Mouse (Mus musculus) gonadal fat pad, adult 2 months (tissue): Measurements from ENCODE around the gene D430041D05Rik. TPM values are rescaled to one million over a fixed set of nuclear protein-coding genes. Genes with fewer than 3 reads are reported as not detected.

ENCODE experiments used
- DNase-seq: peaks from one replicate; pipeline ENCODE4 v3.0.0-alpha.2; 2012; ENCODE audit warnings: low read depth
- polyA plus RNA-seq: library from polyadenylated mRNA; depleted of rRNA; stranded (reverse); fragments of >200 nt; gene quantifications from 2 replicates; pipeline ENCODE4 v1.2.3, GENCODE M21; 2012; rRNA removed

The D430041D05Rik gene
- polyA plus RNA-seq: 1.0 and 2.7 TPM in 2 replicates

DNA sequence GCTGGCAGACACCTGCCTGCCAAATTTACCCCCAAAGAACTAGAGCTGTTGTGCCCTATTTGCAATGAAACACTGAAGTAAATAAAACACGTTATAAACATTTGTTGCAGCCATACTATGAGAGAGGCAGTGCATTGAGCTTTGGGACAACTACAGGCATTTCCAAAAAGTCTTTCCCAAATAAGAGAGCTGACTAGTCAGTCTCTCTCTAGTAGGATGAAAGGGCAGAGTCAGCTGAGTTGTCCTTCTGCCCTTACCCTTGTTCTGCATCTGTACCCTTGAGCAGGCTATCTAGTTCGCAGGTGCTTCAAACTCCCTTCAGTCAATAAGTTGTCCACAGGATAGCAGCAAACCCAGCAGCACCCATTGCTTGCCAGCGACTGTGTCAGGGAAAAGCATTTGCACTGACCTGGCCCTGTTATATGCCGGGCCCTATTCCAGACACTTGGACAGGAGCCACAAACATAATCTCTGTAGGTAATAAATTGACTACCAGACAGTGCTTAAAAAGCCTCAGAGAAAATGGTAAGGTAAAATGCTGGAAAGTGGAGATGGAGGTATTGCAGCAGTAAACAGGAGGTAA is at the start of gene D430041D05Rik:
D430041D05Rik (minus strand) TSS at position 51 of the 583 bp plus-strand sequence.
- no peak for DNase-seq

DNA sequence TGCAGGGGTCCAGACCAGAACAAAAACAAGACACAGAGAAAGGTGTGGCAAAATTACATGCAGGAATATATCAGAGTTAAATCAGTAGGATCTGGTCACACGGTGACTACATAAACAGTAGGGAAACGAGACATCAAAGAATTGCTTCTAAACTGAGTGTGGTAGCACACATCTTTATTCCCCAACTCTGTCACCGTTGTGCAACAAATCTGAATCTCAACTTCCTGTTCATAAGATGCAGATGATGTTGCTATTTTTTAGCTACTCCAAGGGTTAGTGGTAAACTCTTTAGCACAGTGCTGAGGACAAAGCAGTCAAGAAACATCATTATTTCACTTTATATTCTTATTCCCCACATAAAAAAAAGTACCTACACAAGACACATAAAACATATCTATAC is 49.2 kb upstream of the D430041D05Rik start:
- no peak for DNase-seq

DNA sequence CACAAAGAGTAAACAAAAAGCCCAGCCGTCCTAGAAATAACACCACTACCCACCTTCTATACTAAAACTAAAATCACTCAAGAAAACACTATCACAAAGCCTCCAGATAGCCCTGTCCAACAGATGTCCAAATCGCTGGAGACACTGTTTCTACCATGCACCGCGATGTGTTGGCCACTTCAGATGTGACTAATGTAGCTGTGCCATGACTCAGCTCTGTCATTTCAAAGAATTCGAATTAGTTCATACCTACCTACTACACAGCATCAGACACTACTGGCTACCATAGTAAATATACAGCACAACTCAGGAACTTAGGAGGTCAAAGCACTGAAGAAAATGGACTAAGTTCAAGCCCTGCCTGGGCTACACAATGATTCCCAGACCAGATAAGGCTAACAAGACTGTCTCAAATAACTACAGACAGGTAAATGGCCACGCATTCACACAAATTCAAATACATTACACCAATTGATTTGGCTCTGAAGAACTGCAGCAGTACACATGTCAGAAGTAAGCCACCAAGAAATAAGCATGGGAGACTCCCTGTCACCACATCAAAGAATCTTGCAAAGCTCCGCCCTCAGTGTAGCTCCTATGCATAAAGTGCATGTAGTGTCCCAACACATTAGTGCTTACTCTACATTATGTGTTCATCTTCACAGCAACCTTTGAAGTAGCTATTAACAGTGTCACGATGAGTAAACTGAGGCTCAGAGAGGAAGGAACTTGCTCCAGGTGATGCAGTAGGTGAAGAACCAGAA is 47.9 kb upstream of the D430041D05Rik start:
- DNase-seq: no peak

DNA sequence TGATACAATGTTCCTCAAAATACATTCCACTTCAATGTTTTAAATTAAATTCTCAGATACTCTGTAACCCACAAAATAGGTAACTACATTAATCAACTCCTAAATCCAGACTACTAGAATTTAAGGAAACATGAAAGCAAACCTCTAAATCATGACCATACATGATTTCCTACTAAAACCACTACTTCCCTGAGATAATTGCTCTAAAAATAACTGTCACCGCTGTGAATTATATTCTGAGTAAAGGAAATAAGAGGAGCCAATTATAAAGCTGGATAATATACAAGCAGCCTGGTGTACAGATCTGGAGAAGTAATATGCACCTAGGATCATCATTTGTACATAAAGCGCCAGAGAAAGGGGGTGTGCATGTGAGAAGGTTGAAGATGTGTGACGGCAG is 46.3 kb upstream of the D430041D05Rik start:
- DNase-seq: no peak

- DNase-seq: no peak
Measured at GRCm38 (mm10) chr2:104450685-104451084, 39.9 kb upstream of the D430041D05Rik start.

- no peak for DNase-seq
Measured at GRCm38 (mm10) chr2:104449191-104449590, 38.4 kb upstream of the D430041D05Rik start.

DNA sequence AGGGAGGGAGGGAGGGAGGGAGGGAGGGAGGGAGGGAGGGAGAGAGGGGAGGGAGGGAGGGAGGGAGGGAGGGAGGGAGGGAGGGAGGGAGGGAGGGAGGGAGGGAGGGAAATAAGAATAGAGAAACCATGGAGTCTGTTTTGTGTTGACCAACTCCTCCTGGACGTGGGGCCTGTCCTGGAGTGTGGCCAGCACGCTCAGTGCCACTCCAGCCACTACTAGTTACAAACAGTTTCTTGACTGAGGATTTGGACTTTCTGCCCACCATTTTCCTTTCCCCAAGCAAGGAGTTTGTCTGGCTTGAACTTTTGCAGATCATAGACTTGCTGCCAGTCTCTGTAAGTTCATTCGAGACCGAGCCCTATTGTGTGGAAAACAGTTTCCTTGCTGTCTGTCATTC is 37.4 kb upstream of the D430041D05Rik start:
- no peak for DNase-seq

DNA sequence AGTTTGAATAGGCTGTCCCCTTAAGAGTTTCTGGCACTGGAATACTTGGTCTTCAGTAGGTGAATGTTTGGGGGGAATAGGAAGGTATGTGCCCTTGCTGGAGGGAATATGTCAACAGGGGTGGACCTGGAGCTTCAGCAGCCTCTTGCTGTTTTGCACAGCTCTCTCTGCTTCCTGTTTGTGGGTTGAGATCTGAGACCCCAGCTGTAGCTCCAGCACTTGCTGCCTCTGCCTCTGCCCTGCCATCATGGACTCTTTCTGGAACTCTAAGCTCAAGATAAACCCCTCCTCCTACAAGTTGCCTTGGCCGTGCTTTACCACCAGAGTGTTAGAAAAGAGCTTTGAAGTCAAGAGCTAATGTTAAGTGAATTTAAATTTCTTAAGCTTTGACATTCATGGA is 35.2 kb upstream of the D430041D05Rik start:
- DNase-seq: no peak

DNA sequence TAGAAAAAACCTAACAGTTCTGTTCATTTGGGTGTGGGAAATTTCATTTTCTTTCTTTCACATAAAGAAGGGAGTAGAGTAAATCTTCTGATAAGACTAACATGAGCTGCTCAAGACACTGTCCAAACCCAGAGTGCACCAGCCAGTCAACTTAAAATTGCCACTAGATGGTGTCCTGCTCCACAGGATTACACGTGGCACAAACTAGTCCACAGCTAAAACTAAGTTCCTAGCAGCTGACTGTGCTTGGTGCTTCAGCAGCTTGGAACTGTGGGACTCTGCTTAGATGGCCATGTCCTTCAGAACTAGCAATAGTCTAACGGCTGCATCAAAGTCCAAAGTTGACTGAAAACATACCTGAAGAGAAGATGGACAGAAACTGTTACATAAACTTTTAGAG is 34.0 kb upstream of the D430041D05Rik start:
- no peak for DNase-seq

DNA sequence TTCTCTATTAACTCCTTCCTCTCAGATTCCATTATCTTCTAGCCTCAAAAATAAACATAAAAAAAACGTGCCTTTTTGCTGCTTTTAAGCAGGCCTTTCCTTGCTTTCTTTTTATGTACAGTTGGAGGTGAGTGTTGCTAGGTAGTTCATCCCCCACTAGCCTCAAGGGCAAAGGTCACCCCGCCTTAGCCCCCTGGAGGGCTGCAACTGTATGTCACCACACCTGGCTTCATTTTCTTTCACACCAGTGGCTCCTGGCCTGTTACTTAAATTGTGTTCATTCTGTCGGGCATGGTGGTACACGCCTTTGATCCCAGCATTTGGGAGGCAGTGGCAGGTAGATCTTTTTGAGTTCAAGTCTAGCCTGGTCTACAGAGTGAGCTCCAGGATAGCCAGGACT is 31.5 kb upstream of the D430041D05Rik start:
- no peak for DNase-seq

GRCm38 (mm10) chr2:104436226-104436625 is 25.4 kb upstream of the D430041D05Rik start:
- DNase-seq: no peak

GRCm38 (mm10) chr2:104431067-104431466 is 20.3 kb upstream of the D430041D05Rik start:
- DNase-seq: no peak

- no peak for DNase-seq
Measured at GRCm38 (mm10) chr2:104430566-104430965, 19.8 kb upstream of the D430041D05Rik start.

DNA sequence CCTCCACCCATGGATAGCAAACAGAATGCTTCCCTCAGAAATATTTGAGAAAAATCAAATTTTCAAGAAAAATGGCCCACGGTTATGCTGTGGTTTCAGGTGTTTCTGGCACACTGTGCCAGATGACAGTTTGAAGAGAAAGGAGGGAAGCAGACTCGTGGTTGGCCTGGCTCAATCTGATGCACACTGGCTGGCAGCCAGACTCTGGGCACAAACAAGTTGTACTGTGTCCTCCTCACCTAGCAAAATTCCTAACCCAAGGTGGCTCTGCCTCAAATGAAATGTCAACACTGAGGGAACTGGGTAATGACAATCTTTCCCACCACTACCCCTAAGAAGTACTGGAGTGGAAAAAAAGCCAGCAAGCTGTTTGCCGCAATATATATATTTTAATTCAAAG is 15.3 kb upstream of the D430041D05Rik start:
- no peak for DNase-seq

DNA sequence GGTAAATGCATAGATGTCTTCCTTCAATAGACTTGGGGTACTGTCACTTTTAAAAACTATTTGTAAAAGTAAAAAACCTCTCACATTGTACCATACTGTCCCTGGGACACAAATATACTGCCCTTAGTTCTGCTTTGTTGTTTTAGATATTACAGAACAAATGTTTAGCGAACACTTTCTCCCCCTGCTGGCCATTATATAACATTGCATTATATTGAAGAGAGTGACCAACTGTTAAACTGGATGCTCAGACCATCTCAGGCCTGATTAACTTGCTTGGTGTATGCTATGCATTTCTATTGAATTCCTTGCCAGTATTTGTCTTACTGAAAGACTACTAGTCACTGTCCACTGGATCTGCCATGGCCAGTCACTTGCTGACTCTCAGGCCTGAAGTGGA is 11.4 kb upstream of the D430041D05Rik start:
- DNase-seq: no peak

DNA sequence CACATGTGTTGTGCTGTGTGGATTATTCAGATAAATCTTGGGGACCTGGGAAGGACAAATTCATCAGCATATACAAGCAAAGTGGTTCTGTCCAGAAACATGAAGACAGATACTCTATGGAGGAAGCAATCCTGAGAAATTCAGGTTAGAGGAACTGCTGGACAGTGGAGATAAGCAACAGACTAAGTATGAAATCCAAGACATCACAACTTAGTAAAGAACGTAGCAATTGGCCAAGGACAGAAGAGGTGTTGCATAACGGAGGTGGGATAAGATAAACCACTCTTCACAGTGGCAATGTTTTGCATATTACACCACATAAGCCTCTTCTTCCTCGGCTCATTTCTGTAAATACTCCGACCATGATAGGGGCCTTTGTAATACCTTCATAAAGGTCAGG is 10.0 kb upstream of the D430041D05Rik start:
- DNase-seq: no peak

DNA sequence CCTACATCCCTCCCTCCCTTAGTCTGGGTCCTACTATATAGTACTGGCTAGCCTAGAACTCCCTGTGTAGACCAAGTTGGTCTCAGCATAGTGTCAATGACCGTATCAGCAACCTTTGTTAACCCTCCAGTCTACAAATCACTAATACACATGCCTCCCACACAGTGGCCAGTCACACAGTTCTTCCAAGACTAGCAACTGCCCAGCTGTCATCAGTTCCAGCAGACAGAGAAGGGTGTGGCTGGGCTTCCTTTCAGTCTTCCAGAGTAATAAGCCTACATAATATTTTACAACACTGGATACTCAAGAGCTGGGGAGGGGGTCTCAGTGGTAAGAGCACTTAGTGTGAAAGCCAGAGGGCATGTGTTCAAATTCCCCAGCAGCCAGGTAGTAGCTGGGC is 9.2 kb upstream of the D430041D05Rik start:
- DNase-seq: no peak

GRCm38 (mm10) chr2:104419411-104419810 is 8.6 kb upstream of the D430041D05Rik start:
- no peak for DNase-seq

DNA sequence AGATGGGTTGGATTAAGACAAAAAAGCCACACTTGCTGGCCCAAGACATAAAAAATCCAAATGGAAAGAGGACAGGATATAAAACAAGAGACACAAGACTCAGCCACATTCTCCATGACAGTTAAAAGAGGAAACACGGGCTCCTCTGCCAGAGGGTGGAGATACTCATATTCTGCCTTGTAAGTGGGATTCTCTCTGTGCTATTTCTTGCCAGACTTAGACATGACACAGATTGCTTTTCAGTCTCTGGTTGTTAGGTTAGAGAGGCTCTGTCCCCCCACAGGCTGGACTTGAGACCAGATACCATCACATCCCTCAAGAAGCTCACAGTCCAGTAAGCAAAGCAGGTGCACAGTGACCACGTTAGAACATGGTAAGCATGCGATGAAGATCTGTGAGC is 2.2 kb upstream of the D430041D05Rik start:
- no peak for DNase-seq

DNA sequence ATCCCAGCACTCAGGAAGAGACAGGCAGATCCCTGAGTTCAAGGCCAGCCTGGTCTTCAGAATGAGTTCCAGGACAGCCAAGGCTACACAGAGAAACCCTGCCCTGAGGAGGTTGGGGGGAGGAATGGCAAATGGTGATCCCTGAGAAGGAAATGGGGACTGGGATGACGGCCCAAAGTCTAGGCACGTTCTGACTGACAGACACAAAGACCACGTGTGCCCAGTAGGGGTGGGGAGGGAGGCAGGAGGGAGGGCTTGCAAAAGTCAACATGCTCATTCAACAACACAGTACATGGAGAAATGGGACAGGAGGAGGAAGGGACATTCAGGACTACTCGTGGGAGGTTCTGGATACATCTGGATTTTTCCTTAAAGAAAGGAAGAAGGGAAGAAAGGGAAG is 1.7 kb upstream of the D430041D05Rik start:
- DNase-seq: no peak

- no peak for DNase-seq
Measured at GRCm38 (mm10) chr2:104411806-104412205, 993 bp upstream of the D430041D05Rik start.

GRCm38 (mm10) chr2:104409851-104410821 is 677 bp downstream of the D430041D05Rik start:
- no peak for DNase-seq
